Mouse (Mus musculus) frontal cortex, adult 2 months (tissue): Measurements from ENCODE around the gene Rpl23. TPM values are rescaled to one million over a fixed set of nuclear protein-coding genes. Genes with fewer than 3 reads are reported as not detected.

Source experiments
- DNase-seq, 2 experiments: peaks; one replicate each; pipeline ENCODE4 v3.0.0; 2022; ENCODE audit warnings: low spot score in 1 of 2; ENCODE audit errors: extremely low spot score in 1 of 2
- polyA plus RNA-seq: library from polyadenylated mRNA; depleted of rRNA; stranded (reverse); fragments of >200 nt; gene quantifications from 2 replicates; pipeline ENCODE4 v1.2.3, GENCODE M21; 2012; rRNA removed

Gene Rpl23
- polyA plus RNA-seq, 1 experiment = 342 TPM

GRCm38 (mm10) chr11:97733689-97734088 is 48.5 kb downstream of the Rpl23 start:
- no peak for DNase-seq

- DNase-seq = no peak
Observed at GRCm38 (mm10) chr11:97728730-97729129, 53.5 kb downstream of the Rpl23 start.

- no peak for DNase-seq
Observed at GRCm38 (mm10) chr11:97728311-97728710, 53.9 kb downstream of the Rpl23 start.

Other genes starting within 250 kb of the Rpl23 start
- gene Srcin1, start 206.3 kb downstream of the Rpl23 start, polyA plus RNA-seq = 117 and 123 TPM in 2 replicates
- gene Epop, start 152.7 kb downstream of the Rpl23 start, polyA plus RNA-seq = 49.4 and 65.0 TPM in 2 replicates
- 74.9 and 84.0 TPM in 2 replicates for gene Mllt6, start 119.0 kb downstream of the Rpl23 start, polyA plus RNA-seq
- 51.9 and 54.8 TPM in 2 replicates for gene Cisd3, start 96.6 kb downstream of the Rpl23 start, polyA plus RNA-seq
- gene Pcgf2, start 81.9 kb downstream of the Rpl23 start, polyA plus RNA-seq = 74.6 and 83.8 TPM in 2 replicates
- 241 and 243 TPM in 2 replicates for gene Psmb3, start 79.0 kb downstream of the Rpl23 start, polyA plus RNA-seq
- gene Pip4k2b, start 37.7 kb downstream of the Rpl23 start, polyA plus RNA-seq = 60.9 and 63.3 TPM in 2 replicates
- gene Cwc25, start 15.9 kb downstream of the Rpl23 start, polyA plus RNA-seq = 18.0 and 19.0 TPM in 2 replicates
- gene 1700001P01Rik, start 6.5 kb downstream of the Rpl23 start, polyA plus RNA-seq = 0.34 and 0.78 TPM in 2 replicates
- 108 and 111 TPM in 2 replicates for gene Lasp1, start 16.6 kb upstream of the Rpl23 start, polyA plus RNA-seq
- 102 and 104 TPM in 2 replicates for gene B230217C12Rik, start 58.3 kb upstream of the Rpl23 start, polyA plus RNA-seq
- gene Fbxo47, start 101.7 kb upstream of the Rpl23 start, polyA plus RNA-seq = 0.48 and 0.76 TPM in 2 replicates
- 11.1 and 11.4 TPM in 2 replicates for gene Plxdc1, start 204.0 kb upstream of the Rpl23 start, polyA plus RNA-seq
- 3.2 and 3.4 TPM in 2 replicates for gene Arl5c, start 213.7 kb upstream of the Rpl23 start, polyA plus RNA-seq
- gene Cacnb1, start 240.6 kb upstream of the Rpl23 start, polyA plus RNA-seq = 99.8 and 103 TPM in 2 replicates
- gene Rpl19, start 244.3 kb upstream of the Rpl23 start, polyA plus RNA-seq = 918 and 950 TPM in 2 replicates